Mouse (Mus musculus): Measurements from ENCODE around the gene Rpf2.

DNA sequence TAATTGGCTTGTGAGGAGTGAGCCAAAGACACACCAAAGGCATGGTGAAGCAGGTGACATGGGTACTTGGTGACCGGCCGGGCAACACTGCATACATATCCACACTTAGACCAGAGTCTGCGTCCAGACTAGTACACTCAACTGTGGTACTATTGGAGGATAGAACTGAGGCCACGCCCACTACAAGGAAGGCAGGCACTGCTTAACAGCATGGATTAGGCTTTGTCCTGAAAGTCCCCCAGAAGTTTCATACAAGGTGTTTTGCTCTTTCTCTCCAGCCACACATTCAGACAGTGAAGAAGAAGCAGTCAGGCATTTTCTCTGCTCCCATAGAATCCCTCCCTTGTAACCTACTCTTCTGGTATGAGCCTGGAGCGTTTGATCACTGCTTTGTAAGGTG lies 9.9 kb upstream of the Rpf2 start:
- TF ChIP-seq HCFC1 (IDR thresholded peaks at IDR 0.05; ENCODE audit: low read depth, low read length) (no peak), CTCF (IDR thresholded peaks at IDR 0.05 in 2 of 3, conservative IDR thresholded peaks at IDR 0.05 in 1 of 3; ENCODE audit: control insufficient read depth in 1 of 3, insufficient read depth in 1 of 3, low read depth in 2 of 3, low read length in 3 of 3, poor library complexity in 1 of 3, severe bottlenecking in 1 of 3) (no peak), RCOR1 (IDR thresholded peaks at IDR 0.05; ENCODE audit: low read depth, low read length) (no peak), POLR2A (IDR thresholded peaks at IDR 0.05; ENCODE audit: control insufficient read depth in 1 of 2, insufficient read depth in 1 of 2, low read depth in 1 of 2, low read length in 2 of 2, poor library complexity in 1 of 2) (peak in 1 of 2 experiments; percentile 58; a peak in 2 of 4 replicates), POLR2AphosphoS5 (IDR thresholded peaks at IDR 0.05; ENCODE audit: borderline replicate concordance, low read depth, low read length) (no peak), GATA1 (IDR thresholded peaks at IDR 0.05; ENCODE audit: low read depth, low read length) (no peak), MAFK (IDR thresholded peaks at IDR 0.05; ENCODE audit: borderline replicate concordance, low read depth, low read length) (no peak), TAL1 (IDR thresholded peaks at IDR 0.05; ENCODE audit: low read length) (no peak), ZNF384 (IDR thresholded peaks at IDR 0.05; ENCODE audit: low read depth, low read length) (no peak), NRF1 (IDR thresholded peaks at IDR 0.05; ENCODE audit: insufficient read depth, low read depth, low read length, poor library complexity, severe bottlenecking) (no peak), POLR2AphosphoS2 (IDR thresholded peaks at IDR 0.05; ENCODE audit: low read length) (no peak), BHLHE40 (IDR thresholded peaks at IDR 0.05; ENCODE audit: borderline replicate concordance, low read depth, low read length) (no peak)

Measured in MEL (cell line).